Mouse (Mus musculus) E14TG2a.4 (cell line): ENCODE data around the gene Orc2.

Experiments
- CTCF ChIP-seq: conservative IDR thresholded peaks from 2 replicates; pipeline ENCODE4 v1.5.1; 2014; ENCODE audit warnings: low read length
- NANOG ChIP-seq: IDR thresholded peaks from 2 replicates; pipeline ENCODE4 v1.6.1; 2014; ENCODE audit warnings: borderline replicate concordance, low read length, mixed read lengths

DNA sequence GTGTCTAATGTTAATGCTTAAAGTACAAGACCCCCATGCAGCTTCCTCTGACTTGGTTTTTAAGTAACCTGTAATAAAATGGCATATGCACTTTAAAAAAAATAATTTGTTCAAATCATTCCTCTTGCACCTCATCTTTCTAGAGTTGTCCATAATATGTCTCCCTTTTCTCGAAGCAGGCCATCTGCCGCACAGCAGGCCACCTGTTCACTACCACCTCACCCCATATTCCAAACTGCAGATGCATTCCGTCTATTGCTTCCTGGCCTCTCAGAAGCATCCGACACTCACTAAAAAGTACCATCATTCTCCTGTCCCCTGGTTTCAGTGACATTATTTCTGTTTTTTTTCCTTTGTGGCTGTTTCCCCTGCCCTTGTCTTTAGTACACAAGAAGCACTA lies 39.3 kb downstream of the Orc2 start:
- TF ChIP-seq CTCF (no peak), NANOG (no peak)
